Comparison of ENCODE assay signal across 8 mouse cellular contexts in genomic region chr13:31808116-31808803, GRCm38 (mm10). TPM values are rescaled to one million over a fixed set of nuclear protein-coding genes. Genes with fewer than 3 reads are reported as not detected.
DNase-seq lines count a peak whose midpoint lies in the region; ATAC-seq and TF ChIP-seq lines count a peak whose summit lies in the region.

No protein-coding gene starts in this region.

- peak overlapping the region; percentile 95 for H3K27ac ChIP-seq in embryonic facial prominence, embryonic 13.5 days
- H3K27ac ChIP-seq in limb, embryonic 14.5 days (replicated peaks; ENCODE audit: low read depth, low read length), result peak overlapping the region; percentile 98
- peak overlapping the region; percentile 67 for H3K27ac ChIP-seq in midbrain, postnatal 0 days (ENCODE audit: low read depth, low read length)

- DNase-seq in urinary bladder, adult 18-20 months (ENCODE audit: low spot score in 2 of 2), result peak; percentile 37 to 54
- no peak for DNase-seq in urinary bladder, postnatal 10 days (ENCODE audit: low spot score)
- peak; percentile 70 for DNase-seq in heart, postnatal 4 days
- no peak for DNase-seq in limb, embryonic 14.5 days (ENCODE audit: low spot score)
- DNase-seq in midbrain, postnatal 0 days (ENCODE audit: low spot score), result no peak

- H3K9me3 ChIP-seq in embryonic facial prominence, embryonic 13.5 days, result no peaks in the 10 kb centered on the region
- H3K9me3 ChIP-seq in limb, embryonic 14.5 days (ENCODE audit: control insufficient read depth, low read length), result no peaks in the 10 kb centered on the region
- H3K9me3 ChIP-seq in midbrain, postnatal 0 days (ENCODE audit: low read length), result no peaks in the 10 kb centered on the region

- peak overlapping the region; percentile 70 for H3K4me3 ChIP-seq in embryonic facial prominence, embryonic 13.5 days
- H3K4me3 ChIP-seq in limb, embryonic 14.5 days (replicated peaks; ENCODE audit: low read length), result peak overlapping the region; percentile 69
- peak overlapping the region; percentile 38 for H3K4me3 ChIP-seq in midbrain, postnatal 0 days (ENCODE audit: low read depth, low read length)

- H3K9ac ChIP-seq in embryonic facial prominence, embryonic 13.5 days, result peak overlapping the region; percentile 89
- peak overlapping the region; percentile 94 for H3K9ac ChIP-seq in limb, embryonic 14.5 days (ENCODE audit: low read depth, low read length, severe bottlenecking)
- peak overlapping the region; percentile 24; the same call in 1 of the 2 replicates for H3K9ac ChIP-seq in midbrain, postnatal 0 days (replicated peaks; ENCODE audit: low read length, poor library complexity, severe bottlenecking)

- under 1% methylated on average over 69 of the region's 73 CpGs for WGBS in embryonic facial prominence, embryonic 13.5 days
- under 1% methylated on average over 22 of the region's 73 CpGs for WGBS in limb, embryonic 14.5 days
- 1% methylated on average over 58 of the region's 73 CpGs for WGBS in midbrain, postnatal 0 days

- peaks cover 85% of the 10 kb centered on the region for H3K27me3 ChIP-seq in embryonic facial prominence, embryonic 13.5 days
- peaks cover 71% of the 10 kb centered on the region for H3K27me3 ChIP-seq in limb, embryonic 14.5 days (ENCODE audit: control insufficient read depth, insufficient read depth, low read length)
- peaks cover 39% of the 10 kb centered on the region for H3K27me3 ChIP-seq in midbrain, postnatal 0 days (ENCODE audit: insufficient read depth, low read length)

- H3K36me3 ChIP-seq in embryonic facial prominence, embryonic 13.5 days, result no peaks in the 10 kb centered on the region
- peaks cover 29% of the 10 kb centered on the region for H3K36me3 ChIP-seq in limb, embryonic 14.5 days (ENCODE audit: control insufficient read depth, insufficient read depth, low read length)
- no peaks in the 10 kb centered on the region for H3K36me3 ChIP-seq in midbrain, postnatal 0 days (ENCODE audit: insufficient read depth, low read length)

- peak overlapping the region; percentile 97 for H3K4me2 ChIP-seq in embryonic facial prominence, embryonic 13.5 days
- H3K4me2 ChIP-seq in limb, embryonic 14.5 days (replicated peaks; ENCODE audit: low read depth, low read length, severe bottlenecking), result peak overlapping the region; percentile 80
- peak overlapping the region; percentile 18; the same call in 1 of the 2 replicates for H3K4me2 ChIP-seq in midbrain, postnatal 0 days (ENCODE audit: low read depth, low read length, poor library complexity, severe bottlenecking)

- no peak for ATAC-seq in embryonic facial prominence, embryonic 13.5 days (ENCODE audit: insufficient number of reproducible peaks, insufficient read depth, low FRiP score, low TSS enrichment, low read depth)
- ATAC-seq in limb, embryonic 14.5 days (ENCODE audit: low FRiP score, low read depth), result no peak
- no peak; the same call in 1 of the 2 replicates for ATAC-seq in midbrain, postnatal 0 days (ENCODE audit: low FRiP score)
- ATAC-seq in frontal cortex, adult (ENCODE audit: low TSS enrichment), result no peak
- no peak for ATAC-seq in monocyte, adult 5-6 weeks (replicated peaks; ENCODE audit: insufficient number of reproducible peaks, low FRiP score, low TSS enrichment, poor library complexity, severe bottlenecking)

- peaks cover 59% of the 10 kb centered on the region for H3K4me1 ChIP-seq in embryonic facial prominence, embryonic 13.5 days
- peaks cover 9% of the 10 kb centered on the region; the same call in 1 of the 2 replicates for H3K4me1 ChIP-seq in limb, embryonic 14.5 days (ENCODE audit: control insufficient read depth, insufficient read depth, low read length)
- peaks cover 3% of the 10 kb centered on the region; the same call in 1 of the 2 replicates for H3K4me1 ChIP-seq in midbrain, postnatal 0 days (ENCODE audit: insufficient read depth, low read length)

- TF ChIP-seq CTCF in midbrain, postnatal 0 days (IDR thresholded peaks at IDR 0.05), result no peak

- TF ChIP-seq POLR2A in limb, embryonic 14.5 days (IDR thresholded peaks at IDR 0.05; ENCODE audit: borderline replicate concordance, extremely low read depth, insufficient read depth, insufficient read length), result no peak

RNA-seq across cellular contexts. Expression of gene Foxc1, which starts 1.8 kb away (rescaled TPM):
- 1.6 and 2.9 TPM in 2 replicates for polyA plus RNA-seq in embryonic facial prominence, embryonic 13.5 days (2015; fragmentation: Nextera tagmentation; extraction: Ambion mirVana)
- 10 to 100 TPM in 1 of 2 experiments, 1 to 10 TPM in 1; 8.7 to 10.1 TPM for total RNA-seq in heart, postnatal 4 days (2021)
- 15.1 and 23.1 TPM in 2 replicates for polyA plus RNA-seq in limb, embryonic 14.5 days (2012; rRNA removed)
- 8.5 and 10.3 TPM in 2 replicates for polyA plus RNA-seq in limb, embryonic 14.5 days (2014; fragmentation: Nextera tagmentation; extraction: Ambion mirVana)
- 12.6 and 17.1 TPM in 2 replicates for total RNA-seq in midbrain, postnatal 0 days (2014; rRNA removed)
- 1.8 and 2.2 TPM in 2 replicates for polyA plus RNA-seq in midbrain, postnatal 0 days (2015; fragmentation: Nextera tagmentation; extraction: Ambion mirVana)
- total RNA-seq in monocyte, adult 5-6 weeks (2017), result 0.10 TPM in 1 of 3 replicates, not detected in the others

Comparison
In these comparisons a context has a peak if more than half of its experiments do, and no peak if none do; other contexts are left out.
1. DNase-seq: peak in urinary bladder, adult 18-20 months (2 of 2) and heart, postnatal 4 days (single experiment); none in urinary bladder, postnatal 10 days (single experiment), limb, embryonic 14.5 days (single experiment) and midbrain, postnatal 0 days (single experiment).
2. H3K4me2 ChIP-seq: peak in every context shown above with its lines; median percentile 97 in embryonic facial prominence, embryonic 13.5 days; 80 in limb, embryonic 14.5 days; 18 in midbrain, postnatal 0 days.
3. H3K9ac ChIP-seq: peak in every context shown above with its lines; median percentile 94 in limb, embryonic 14.5 days; 89 in embryonic facial prominence, embryonic 13.5 days; 24 in midbrain, postnatal 0 days.
4. Peak in every context shown above with its lines, with median percentiles within 50 percentile points of each other: H3K27ac ChIP-seq and H3K4me3 ChIP-seq.